Mouse (Mus musculus) CH12F3 (cell line): Measurements from ENCODE around the gene Vhl.

Experiments
- in situ Hi-C: fragments of 300-500 bp; cut with MboI; formaldehyde crosslinking; loops from 2 replicates; pipeline ENCODE4 v1.14.3; 2020; ENCODE audit warnings: low sequenced_read_pairs

Vhl gene

GRCm38 (mm10) chr6:113624989-113625770, 1.4 kb downstream of the Vhl start:
- in situ Hi-C loops: no loop called here

- in situ Hi-C loops: no loop called here
Observed at GRCm38 (mm10) chr6:113630322-113630721, 6.6 kb downstream of the Vhl start.

- in situ Hi-C loops: no loop called here
Observed at GRCm38 (mm10) chr6:113632863-113633262, 9.1 kb downstream of the Vhl start.

- in situ Hi-C loops: loop anchor here (5.0 kb wide), 1 partner anchor 39 kb away; no protein-coding TSS in a partner anchor
Observed at GRCm38 (mm10) chr6:113638302-113639040, 14.7 kb downstream of the Vhl start, which contains the start of gene Irak2. Irak2 (plus strand) TSS chr6:113638467.

- in situ Hi-C loops: loop anchor here (5.0 kb wide), 1 partner anchor 38 kb away; no protein-coding TSS in a partner anchor
Observed at GRCm38 (mm10) chr6:113639201-113639600, 15.4 kb downstream of the Vhl start.

GRCm38 (mm10) chr6:113642605-113643004, 18.8 kb downstream of the Vhl start:
- in situ Hi-C loops: no loop called here

GRCm38 (mm10) chr6:113643021-113643420, 19.3 kb downstream of the Vhl start:
- in situ Hi-C loops: no loop called here

- in situ Hi-C loops: no loop called here
Observed at GRCm38 (mm10) chr6:113643967-113644366, 20.2 kb downstream of the Vhl start.

GRCm38 (mm10) chr6:113644808-113645207, 21.0 kb downstream of the Vhl start:
- in situ Hi-C loops: no loop called here

- in situ Hi-C loops: no loop called here
Observed at GRCm38 (mm10) chr6:113649346-113650196, 25.8 kb downstream of the Vhl start.

GRCm38 (mm10) chr6:113650197-113650640, 26.5 kb downstream of the Vhl start:
- in situ Hi-C loops: no loop called here

- in situ Hi-C loops: no loop called here
Observed at GRCm38 (mm10) chr6:113651626-113652025, 27.9 kb downstream of the Vhl start.

- in situ Hi-C loops: no loop called here
Observed at GRCm38 (mm10) chr6:113653551-113653950, 29.8 kb downstream of the Vhl start.

GRCm38 (mm10) chr6:113654102-113654501, 30.3 kb downstream of the Vhl start:
- in situ Hi-C loops: no loop called here

- in situ Hi-C loops: no loop called here
Observed at GRCm38 (mm10) chr6:113654753-113655397, 31.1 kb downstream of the Vhl start.

- in situ Hi-C loops: no loop called here
Observed at GRCm38 (mm10) chr6:113655475-113655874, 31.7 kb downstream of the Vhl start.

- in situ Hi-C loops: no loop called here
Observed at GRCm38 (mm10) chr6:113656847-113657246, 33.1 kb downstream of the Vhl start.

- in situ Hi-C loops: no loop called here
Observed at GRCm38 (mm10) chr6:113658226-113658625, 34.5 kb downstream of the Vhl start.

GRCm38 (mm10) chr6:113659648-113660491, 36.1 kb downstream of the Vhl start:
- in situ Hi-C loops: no loop called here
